Mouse (Mus musculus): ENCODE data around the gene Rab19.
"Not testable (repeated sequence)": the region's sequence is repeated elsewhere in the genome, so short reads cannot be mapped to it uniquely, and the experiment has no call there.

Gene Rab19

DNA sequence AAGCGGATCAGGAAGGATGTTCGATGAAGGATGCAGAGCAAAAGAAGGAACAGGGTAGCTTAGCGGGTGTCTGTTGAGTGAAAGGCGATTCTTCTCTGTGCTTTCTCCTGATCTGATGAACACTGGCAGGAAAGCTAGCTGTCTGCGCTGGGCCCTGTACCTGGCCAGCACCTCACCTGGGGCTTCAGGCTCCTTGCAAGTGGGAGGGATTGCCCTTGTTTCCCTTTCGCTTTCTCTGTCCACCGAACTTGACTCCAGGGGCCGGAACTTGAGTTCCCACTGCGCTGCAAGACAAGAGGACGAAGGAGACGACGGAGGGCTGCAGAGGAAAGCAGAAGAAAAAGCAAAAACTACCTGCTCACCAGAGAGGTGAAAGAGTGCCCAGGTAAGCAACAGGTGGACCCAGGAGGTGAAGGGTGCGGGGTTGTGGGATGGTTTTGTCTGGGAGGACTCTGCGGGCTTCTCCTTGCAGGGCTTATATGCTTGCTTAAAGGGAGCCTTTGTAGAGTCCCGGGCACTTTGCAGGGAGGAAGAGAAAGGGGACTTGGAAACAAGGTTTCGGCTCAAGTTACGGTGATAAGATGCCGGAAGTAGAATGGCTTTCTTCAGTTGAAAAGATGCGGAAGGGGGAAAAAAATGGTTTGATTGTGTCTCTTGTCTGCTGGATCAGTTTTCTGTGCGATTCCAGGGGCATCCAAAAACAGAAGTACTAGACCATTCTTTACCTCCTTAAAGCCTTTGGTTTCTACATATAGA lies at the start of gene Rab19:
Rab19 (plus strand) TSS at position 51 of the 756 bp plus-strand sequence.
- peak; percentile 47 for DNase-seq

DNA sequence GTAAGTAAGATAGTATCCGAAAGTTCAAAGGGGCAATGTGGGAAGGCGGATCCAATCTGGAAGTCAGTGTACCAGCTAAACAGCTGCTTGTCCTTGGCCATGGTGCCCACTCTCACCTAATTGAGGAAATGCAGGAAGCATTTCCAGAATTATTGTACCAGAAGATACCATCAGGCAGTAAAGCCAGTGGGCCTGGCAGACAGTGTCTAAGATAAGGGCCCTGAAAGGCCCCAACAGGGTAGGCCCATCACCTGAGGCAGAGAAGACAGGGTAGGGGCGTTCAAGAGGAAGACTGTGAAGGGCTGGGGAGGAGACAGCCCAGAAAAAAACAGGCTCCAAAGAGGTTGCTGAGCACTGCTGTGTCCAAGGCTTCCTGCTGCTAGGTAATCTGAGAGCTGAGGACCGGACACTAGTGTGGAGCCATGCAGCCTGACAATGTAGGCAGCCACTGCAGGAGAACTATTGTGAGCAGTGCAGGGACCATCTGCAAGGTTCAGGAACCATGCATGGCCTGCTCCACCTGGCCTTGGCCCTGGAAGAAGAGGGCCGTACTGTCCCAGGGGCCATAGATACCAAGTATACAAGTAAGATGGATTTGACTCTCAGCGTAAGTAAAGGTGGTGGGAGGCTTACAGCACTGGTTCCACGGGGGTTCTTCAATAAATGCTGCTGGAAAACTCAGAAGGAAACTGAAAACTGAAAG lies 48.8 kb upstream of the Rab19 start:
- no peak for DNase-seq

DNA sequence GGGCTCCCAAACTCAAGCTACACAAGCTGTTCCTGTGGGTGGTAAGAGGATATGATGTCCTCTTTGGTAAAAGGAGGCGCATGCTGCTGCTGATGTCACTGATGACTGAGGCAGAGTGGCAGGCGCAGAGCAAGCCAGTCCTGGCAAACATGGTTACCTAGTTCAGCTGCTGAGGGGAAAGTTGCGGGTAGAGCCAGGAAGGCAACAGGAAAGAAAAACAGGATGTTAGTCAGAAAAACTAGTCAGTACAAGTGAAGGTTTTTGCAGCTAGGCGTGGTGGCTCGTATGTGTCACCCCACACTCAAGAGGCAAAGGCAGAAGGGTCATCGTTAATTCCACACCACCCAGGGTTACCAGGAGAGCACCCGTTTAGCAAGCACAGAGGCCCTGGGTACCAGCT lies 46.8 kb upstream of the Rab19 start:
- no peak for DNase-seq

DNA sequence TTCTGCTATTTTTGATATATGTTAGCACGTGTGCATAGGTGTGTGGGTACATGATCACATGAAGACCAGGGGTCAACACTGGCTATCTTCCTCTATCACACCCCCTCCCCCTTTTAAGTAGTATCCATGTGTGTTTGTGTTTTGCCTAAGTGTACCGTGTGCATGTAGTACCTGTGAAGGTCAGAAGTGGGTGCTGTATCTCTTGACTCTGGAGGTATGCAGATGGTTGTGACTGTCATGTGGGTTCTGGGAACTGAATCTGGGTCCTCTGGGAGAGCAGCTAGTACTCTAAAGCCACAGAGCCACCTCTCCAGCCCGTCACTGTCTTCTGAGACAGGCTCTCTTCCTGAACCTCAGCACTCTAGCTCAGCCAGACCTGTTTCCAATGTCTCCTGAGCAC lies 46.1 kb upstream of the Rab19 start:
- no peak for DNase-seq

DNA sequence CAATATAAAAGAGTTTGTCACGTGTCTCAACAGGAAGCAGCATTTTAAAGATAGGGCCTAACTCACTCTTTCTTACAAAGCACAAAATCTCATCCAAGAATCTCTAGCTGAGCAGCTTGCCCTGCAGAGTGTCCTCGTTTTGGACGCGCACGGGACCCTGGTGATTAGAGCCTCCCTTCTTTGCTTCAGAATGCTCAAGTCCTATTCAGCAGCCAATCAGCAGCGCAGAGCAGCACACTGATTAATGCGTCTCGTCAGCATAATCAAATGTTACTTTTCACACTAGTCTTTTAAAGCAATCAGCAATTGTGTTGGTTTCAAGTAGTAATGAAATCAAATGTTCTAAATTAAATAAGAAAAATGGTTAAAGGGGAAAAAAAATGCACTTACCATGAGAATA lies 42.6 kb upstream of the Rab19 start:
- DNase-seq = no peak

DNA sequence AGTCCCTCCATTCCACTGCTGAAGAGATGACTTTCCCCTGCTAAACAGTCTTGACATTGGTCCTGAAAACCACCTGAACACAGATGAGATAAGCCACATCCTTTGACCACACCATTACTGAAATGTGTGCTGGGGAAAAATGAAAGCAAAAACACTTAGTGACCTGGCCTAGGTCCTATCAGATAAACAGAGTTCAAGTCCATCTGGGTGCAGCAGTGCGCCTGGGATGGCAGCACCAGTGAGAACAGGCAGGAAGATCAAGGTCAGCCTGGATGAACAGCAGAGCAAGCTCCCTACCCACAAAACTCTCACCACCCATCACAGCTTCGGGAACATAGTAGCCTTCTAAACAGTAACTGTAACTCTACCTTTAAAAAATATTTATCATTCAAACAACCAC lies 39.2 kb upstream of the Rab19 start:
- DNase-seq = no peak

DNA sequence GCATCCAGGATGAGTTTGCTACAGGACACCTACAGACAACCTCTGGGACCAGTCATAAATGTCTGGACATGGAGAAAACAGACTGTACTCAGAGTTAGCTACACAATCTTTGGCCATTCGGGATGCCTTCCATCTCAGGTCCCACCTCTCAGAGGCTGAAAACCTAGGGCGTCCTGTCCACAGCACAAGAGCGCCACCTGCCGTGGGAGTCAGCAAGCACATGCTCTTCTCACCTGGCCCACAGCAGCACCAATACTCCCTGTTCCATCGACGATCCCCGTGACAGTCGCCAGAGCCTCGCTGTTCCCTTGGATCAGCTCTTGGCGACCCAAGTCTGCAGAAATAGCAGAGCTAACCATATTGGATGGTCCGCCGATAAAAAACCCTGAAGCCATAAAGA lies 37.0 kb upstream of the Rab19 start:
- DNase-seq = peak; percentile 85

DNA sequence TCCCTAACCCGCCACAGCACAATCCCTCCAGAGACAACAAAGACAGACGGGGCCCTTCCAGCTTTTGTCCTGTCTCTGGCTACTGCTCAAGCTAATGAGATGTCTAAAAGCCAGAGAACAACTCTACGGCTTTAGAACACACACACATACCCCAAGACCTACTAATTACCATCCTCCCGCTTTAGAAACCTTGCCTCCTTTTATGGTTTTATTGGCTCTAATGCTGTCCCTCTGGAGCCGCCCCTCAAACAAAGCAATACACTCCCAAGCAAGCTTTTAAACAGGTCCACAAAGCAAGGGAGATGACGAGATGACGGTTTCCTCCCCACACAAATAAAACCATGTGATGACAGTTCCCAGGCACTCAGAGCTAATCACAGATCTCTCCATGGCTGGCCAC lies 35.5 kb upstream of the Rab19 start:
- peak; percentile 38 for DNase-seq

DNA sequence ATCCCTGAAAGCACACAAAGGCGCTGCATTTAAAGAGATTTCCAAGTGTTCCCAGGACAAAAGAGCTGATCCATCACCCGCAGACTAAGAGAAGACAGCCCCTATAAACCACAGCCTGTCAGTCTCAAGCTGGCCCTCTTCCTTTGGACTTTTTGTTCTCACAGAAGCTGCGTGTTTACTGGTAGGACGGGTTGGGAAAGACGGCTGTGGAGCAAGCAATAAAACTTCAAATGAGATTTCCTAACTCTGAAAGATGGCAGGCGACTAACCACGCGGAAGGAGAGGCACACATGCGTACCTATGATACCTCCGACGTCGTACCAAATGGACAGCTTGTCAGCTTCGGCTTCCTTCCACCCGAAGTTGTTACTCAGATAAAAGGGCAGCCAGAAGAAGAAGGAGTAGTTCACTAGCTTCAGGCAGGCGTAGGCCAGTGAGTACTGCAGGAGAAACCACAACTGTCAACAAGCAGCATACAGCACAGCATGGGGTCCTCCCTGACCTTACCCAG lies 33.9 kb upstream of the Rab19 start:
- DNase-seq = peak; percentile 72

DNA sequence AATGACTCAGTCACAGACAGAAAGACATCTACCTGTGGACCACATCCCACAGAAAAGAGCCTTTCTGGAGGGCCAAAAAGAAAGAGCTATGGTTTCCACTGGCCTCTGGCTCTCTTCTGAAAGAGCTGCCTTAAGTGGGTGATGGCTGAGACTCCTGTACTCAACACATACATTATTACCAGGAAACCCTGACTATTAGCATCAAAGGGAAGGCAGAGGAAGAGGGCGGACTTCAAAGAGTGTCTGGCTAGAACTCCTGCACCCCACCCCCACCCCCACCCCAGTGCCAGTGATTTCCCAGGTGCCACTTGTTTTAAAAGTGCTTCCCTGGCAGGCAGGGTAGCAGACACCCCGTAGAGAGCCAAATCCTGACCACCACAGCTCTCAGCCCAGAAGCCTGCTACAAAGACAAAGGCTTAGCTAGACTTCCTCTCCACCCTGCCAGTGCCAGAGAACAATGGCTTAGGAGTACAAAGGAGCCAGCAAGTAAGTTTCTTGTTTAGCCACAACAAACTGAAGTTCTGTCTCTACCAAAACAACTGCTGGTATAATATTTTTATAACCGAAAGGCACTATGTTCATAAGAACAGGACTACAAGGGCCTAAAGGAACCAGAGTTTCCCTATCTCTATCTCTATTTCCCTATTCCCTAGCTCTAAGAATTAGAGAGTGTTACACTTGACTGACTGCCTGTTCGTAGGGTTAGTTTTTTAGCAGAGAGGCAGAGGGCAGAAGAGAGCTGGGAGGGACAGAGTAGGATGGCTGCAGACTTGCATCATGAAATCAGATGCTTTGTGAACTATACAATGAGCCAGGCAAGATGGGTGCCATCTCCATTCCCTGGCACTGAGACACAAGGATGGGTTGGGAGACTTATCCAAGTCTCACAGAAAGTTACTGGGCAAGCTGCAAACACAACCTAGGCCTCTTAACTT lies 32.8 kb upstream of the Rab19 start:
- DNase-seq = peak; percentile 43

DNA sequence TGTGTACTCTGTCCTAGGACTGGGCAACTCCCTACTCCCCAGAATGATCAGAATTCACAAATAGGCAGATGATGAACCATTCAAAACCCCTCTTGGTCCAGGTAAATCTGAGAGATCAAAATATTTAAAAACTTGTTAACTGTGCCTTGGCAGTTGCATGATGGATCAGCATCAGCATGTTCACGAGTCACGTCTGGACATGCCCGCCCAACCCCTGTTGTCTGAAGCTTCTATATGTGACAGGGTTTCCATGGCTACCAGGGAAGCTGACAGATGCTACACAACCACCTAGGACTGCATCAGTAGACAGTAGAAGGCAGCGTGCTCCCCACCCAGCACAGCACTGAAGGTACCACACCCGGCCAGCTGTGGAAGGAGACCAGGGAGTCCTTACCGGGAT lies 32.0 kb upstream of the Rab19 start:
- no peak for DNase-seq

DNA sequence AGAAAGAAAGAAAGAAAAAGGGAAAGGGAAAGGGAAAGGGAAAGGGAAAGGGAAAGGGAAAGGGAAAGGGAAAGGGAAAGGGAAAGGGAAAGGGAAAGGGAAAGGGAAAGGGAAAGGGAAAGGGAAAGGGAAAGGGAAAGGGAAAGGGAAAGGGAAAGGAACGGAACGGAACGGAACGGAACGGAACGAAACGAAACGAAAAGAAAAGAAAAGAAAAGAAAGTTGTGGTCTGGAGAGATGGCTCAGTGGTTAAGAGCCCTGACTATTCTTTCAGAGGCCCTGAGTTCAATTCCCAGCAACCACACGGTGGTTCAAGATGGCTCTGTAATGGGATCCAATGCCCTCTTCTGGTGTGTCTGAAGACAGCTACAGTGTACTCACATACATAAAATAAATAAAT lies 21.8 kb upstream of the Rab19 start:
- DNase-seq = not testable (repeated sequence)

DNA sequence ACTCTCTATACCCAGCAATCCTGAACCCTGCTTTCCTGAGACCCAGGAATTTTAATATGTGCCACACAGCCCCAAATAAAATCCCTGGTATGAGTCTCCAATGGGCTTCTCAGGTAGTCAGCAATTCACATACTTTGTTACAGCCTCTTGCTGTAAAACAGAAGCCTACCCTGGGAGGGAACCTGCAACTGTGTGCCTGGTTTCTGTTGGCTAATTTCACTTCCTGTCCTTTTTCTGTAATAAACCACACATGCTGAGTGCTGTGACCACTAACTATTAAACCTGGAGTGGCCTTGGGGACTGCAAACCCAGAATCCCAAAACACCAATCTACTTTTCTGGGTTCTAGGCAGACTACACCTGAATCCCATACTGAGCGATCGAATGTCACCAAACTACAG lies 18.3 kb upstream of the Rab19 start:
- DNase-seq = no peak

DNA sequence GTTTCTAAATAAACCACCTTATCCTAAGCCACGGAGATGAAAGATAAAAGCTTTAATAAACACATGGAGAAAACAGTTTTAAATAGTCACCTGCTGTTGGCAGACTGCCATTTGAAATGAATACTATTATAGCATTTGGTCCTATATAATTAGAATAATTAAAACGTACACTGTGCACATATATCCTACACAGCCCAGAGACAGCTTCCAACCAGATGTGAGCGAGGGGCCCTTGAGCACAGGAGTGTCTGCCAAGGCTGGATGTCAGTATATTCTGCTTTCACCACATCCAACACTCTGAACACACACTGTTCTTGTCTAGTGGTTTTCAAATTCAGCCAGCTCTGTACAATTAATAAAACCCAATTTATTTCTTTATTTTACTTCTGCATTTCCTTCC lies 11.3 kb upstream of the Rab19 start:
- DNase-seq = no peak

DNA sequence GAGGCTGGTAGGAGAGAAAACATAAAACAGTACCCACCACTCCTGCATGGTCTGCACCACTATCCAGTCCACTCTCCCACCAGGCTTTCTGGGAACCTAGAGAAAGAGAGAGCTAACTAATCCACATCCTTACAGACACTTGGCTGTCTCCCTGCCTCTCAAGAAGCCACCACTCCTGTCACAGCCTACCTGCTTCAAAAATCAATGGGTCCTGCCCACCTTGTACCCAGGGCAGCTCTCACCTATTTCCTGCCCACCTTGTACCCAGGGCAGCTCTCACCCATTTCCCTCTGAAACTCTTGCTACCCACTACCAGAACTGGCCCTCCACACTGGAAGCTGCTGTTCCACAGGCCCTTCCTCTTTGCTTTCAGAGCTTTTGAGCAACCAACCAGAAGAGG lies 8.9 kb upstream of the Rab19 start:
- DNase-seq = no peak

DNA sequence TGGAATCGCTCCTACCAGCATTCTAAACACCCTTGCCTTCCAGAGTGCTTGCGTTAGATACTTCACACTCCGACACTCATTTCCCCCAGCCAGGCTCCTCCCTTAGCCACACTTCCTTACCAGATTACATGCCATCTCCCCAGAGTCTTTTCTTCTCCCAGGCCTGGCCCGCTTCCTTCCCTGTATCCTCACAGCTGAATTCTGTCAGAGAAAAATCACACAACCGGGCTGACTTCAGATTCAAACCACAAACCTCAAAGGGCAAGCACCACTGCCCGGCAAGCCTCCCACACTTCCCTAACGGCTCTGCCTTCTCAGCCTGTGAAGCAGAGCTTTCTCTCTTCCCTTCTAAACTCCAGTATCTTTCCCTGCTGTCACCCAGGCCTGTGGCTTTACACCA lies 8.2 kb upstream of the Rab19 start:
- peak; percentile 13 for DNase-seq

DNA sequence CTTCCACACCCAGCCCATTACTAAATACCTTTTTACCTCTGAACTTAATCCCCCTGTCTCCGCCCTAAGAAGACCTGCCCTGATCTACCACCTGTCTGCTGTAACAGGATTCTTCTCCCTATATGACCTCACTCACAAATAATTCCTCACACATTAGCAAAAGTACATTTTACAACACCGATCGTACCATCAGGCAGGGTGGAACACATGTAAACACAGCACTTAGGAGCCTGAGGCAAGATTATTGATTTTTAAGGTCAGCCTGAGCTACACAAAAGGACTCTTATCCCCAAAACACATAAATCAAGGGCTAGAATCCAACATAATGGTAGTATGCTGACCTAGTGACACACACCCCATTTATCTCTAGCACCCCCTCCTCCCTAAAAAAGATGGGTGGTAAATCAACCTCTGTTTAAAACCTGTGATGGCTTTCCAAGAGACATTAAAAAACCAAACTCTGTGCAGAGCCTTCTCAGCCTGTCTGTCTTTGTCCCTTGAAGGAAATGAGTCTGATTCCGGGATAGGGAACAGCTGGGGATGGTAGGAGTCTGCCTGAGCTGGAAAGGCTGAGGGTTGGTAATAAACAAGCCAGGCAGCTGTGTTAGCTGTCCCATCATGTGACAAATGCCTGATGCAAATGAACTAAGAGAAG lies 7.5 kb upstream of the Rab19 start:
- DNase-seq = peak; percentile 26

DNA sequence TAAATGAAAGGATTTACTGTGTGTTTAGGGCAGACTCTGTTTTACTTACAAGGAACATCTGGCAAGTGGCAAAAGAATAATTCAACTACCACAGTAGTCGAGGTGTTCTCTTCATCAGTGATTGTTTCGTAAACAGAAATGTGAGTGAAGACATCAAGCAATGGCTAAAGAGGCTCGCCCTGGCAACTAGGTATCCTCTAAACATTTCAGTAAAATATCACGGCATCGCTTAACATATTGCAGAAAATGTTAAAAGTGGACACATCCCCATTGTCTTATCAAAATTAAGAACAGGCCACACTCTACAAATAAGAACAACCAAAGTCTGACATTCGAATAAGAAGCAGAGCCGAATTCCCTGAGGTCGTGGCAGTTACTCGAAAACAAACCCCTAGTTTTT lies 4.2 kb upstream of the Rab19 start:
- DNase-seq = no peak

DNA sequence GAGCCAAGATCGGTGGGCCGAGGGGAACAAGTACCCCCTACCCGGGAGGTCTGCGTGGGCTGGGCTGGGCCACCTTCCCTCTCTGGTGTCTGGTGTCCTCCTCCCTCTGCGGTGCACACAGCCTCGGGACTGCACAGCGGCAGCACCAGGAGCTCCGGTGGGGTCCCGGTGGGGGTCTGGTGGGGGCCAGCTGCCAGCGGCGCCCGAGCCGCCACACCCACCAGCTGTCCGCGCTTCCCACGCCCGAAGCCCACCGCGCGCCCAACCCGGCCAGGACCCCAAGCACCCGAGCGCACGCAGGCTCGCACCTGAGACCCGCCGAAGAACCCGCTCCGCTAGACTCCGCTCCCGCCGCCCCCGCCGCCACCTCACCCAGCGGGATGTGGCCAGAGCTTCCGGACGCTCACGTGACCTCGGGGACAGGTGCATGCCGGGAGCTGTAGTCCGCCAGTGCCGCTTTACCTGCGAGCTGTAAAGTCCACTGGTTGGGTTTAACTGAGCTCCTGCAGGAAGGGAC lies 3.6 kb upstream of the Rab19 start, which contains the start of gene Slc37a3:
Slc37a3 (minus strand) TSS at position 365 of the 517 bp plus-strand sequence.
- DNase-seq = peak; percentile 93

DNA sequence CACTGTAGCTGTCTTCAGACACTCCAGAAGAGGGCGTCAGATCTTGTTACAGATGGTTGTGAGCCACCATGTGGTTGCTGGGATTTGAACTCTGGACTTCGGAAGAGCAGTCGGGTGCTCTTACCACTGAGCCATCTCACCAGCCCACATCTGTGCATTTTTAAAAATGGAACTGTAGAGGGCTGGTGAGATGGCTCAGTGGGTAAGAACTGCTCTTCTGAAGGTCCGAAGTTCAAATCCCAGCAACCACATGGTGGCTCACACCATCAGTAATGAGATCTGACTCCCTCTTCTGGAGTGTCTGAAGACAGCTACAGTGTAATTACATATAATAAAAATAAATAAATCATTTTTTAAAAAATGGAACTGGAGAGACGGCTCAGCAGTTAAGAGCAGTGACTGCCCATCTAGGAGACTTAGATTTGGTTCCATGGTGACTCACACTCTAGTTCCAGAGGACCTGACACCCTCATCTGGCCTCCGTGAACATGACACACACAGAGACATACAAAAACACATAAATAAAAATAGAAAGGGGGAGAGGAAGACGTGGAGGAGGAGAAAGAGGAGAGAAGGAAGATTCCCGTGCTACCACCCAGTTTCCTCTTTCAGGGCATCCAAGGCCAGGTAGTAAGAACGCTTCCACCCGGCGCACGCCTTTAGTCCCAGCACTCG lies 2.7 kb upstream of the Rab19 start:
- DNase-seq = not testable (repeated sequence)

DNA sequence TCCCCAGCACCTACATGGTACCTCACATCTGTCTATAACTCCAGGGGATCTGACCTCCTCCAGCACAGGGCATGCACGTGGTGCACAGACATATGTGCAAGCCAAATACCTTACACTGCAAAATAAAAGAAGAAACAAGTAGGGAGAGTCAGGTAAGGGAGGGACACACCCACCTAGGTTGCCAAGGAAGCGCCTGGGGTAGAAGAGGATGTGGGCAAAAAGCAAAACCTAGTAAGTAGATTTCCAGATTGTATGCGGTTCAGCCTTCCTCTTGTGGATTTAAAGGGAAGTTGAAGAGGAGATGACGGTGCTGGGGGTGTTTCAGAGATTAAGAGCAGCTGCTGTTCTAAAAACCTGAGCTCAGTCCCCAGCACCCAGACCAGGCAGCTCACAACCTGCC lies 1.8 kb upstream of the Rab19 start:
- no peak for DNase-seq

DNA sequence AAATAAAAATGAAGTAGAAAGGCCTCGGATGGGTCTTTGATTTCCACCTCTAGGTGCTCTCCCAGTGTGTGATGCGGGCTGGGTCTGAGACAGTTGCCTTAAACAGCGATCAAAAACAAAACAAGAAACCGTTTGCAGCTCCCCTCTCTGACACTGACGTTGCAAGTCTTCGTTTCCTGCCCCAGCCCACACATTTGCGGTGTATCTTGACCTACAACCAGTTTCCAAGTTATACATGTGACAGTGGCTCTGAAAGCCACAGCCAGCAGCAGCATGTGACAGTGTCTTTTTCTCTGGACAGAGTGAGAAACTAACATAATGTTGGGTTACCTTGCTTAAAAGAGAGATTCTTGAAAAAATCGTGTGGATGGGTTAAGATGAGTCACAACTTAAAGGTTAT lies 1.2 kb upstream of the Rab19 start:
- DNase-seq = no peak
